Mouse (Mus musculus): Measurements from ENCODE around the gene Ggcx. TPM values are rescaled to one million over a fixed set of nuclear protein-coding genes. Genes with fewer than 3 reads are reported as not detected.

Ggcx gene
- polyA plus RNA-seq, 1 experiment from 2014 or later = 10.7 TPM

- H3K4me2 ChIP-seq (replicated peaks; ENCODE audit: low read depth) = no peak overlapping the region
Measured at GRCm38 (mm10) chr6:72465361-72466157, 51.5 kb downstream of the Ggcx start.

GRCm38 (mm10) chr6:72466171-72466570 is 52.1 kb downstream of the Ggcx start:
- no peak for ATAC-seq (ENCODE audit: low FRiP score, low TSS enrichment)
- 94% methylated on average over 4 of the region's 4 CpGs for WGBS
- H3K27me3 ChIP-seq (ENCODE audit: control insufficient read depth, insufficient read depth, low read length) = no peaks in the 10 kb centered on the region
- DNase-seq (ENCODE audit: low spot score) = no peak
- H3K9me3 ChIP-seq (ENCODE audit: control insufficient read depth, low read length) = no peaks in the 10 kb centered on the region
- no peaks in the 10 kb centered on the region for H3K36me3 ChIP-seq (ENCODE audit: control insufficient read depth, insufficient read depth, low read length)
- no peak overlapping the region for H3K27ac ChIP-seq (replicated peaks)
- no peaks in the 10 kb centered on the region for H3K4me1 ChIP-seq (replicated peaks; ENCODE audit: control insufficient read depth, insufficient read depth)
- no peak overlapping the region for H3K4me2 ChIP-seq (replicated peaks; ENCODE audit: low read depth)
- no peak overlapping the region for H3K9ac ChIP-seq (ENCODE audit: low read length)
- H3K4me3 ChIP-seq (ENCODE audit: low read depth, low read length) = no peak overlapping the region
- TF ChIP-seq CTCF (IDR thresholded peaks at IDR 0.05; ENCODE audit: low read depth) = no peak

More at GRCm38 (mm10) chr6:72465361-72466157, 51.5 kb downstream of the Ggcx start:
- Histone ChIP-seq H3K4me1 (replicated peaks; ENCODE audit: control insufficient read depth, insufficient read depth) (no peaks in the 10 kb centered on the region), H3K4me3 (ENCODE audit: low read depth, low read length) (no peak overlapping the region), H3K9ac (ENCODE audit: low read length) (no peak overlapping the region), H3K9me3 (ENCODE audit: control insufficient read depth, low read length) (no peaks in the 10 kb centered on the region), H3K27me3 (ENCODE audit: control insufficient read depth, insufficient read depth, low read length) (no peaks in the 10 kb centered on the region), H3K36me3 (ENCODE audit: control insufficient read depth, insufficient read depth, low read length) (no peaks in the 10 kb centered on the region), H3K27ac (replicated peaks) (no peak overlapping the region)
- ATAC-seq (ENCODE audit: low FRiP score, low TSS enrichment) (no peak), DNase-seq (ENCODE audit: low spot score) (no peak)
- WGBS = 74% methylated on average over 8 of the region's 8 CpGs
- TF ChIP-seq CTCF (IDR thresholded peaks at IDR 0.05; ENCODE audit: low read depth) = no peak
- no peak for TF ChIP-seq EP300 (optimal IDR thresholded peaks at IDR 0.05)

GRCm38 (mm10) chr6:72473264-72474041 is 59.3 kb downstream of the Ggcx start:
- peak; percentile 41 for DNase-seq (ENCODE audit: low spot score)
- ATAC-seq (ENCODE audit: low FRiP score, low TSS enrichment) = peak; percentile 88
- Histone ChIP-seq H3K4me2 (replicated peaks; ENCODE audit: low read depth) (no peak overlapping the region), H3K9ac (ENCODE audit: low read length) (no peak overlapping the region), H3K4me3 (ENCODE audit: low read depth, low read length) (no peak overlapping the region), H3K36me3 (ENCODE audit: control insufficient read depth, insufficient read depth, low read length) (no peaks in the 10 kb centered on the region), H3K27ac (replicated peaks) (peak overlapping the region; percentile 56), H3K27me3 (ENCODE audit: control insufficient read depth, insufficient read depth, low read length) (no peaks in the 10 kb centered on the region), H3K4me1 (replicated peaks; ENCODE audit: control insufficient read depth, insufficient read depth) (no peaks in the 10 kb centered on the region), H3K9me3 (ENCODE audit: control insufficient read depth, low read length) (no peaks in the 10 kb centered on the region)
- WGBS = 35% methylated on average over 14 of the region's 14 CpGs
- TF ChIP-seq EP300 (optimal IDR thresholded peaks at IDR 0.05) (no peak), CTCF (IDR thresholded peaks at IDR 0.05; ENCODE audit: low read depth) (no peak)

GRCm38 (mm10) chr6:72475221-72475985 is 61.3 kb downstream of the Ggcx start:
- H3K27ac ChIP-seq (replicated peaks) = no peak overlapping the region
- 77% methylated on average over 4 of the region's 4 CpGs for WGBS
- DNase-seq (ENCODE audit: low spot score) = no peak
- H3K9ac ChIP-seq (ENCODE audit: low read length) = no peak overlapping the region
- no peak overlapping the region for H3K4me3 ChIP-seq (ENCODE audit: low read depth, low read length)
- ATAC-seq (ENCODE audit: low FRiP score, low TSS enrichment) = no peak
- no peaks in the 10 kb centered on the region for H3K36me3 ChIP-seq (ENCODE audit: control insufficient read depth, insufficient read depth, low read length)
- TF ChIP-seq CTCF (IDR thresholded peaks at IDR 0.05; ENCODE audit: low read depth) (no peak), EP300 (optimal IDR thresholded peaks at IDR 0.05) (no peak)
- H3K9me3 ChIP-seq (ENCODE audit: control insufficient read depth, low read length) = no peaks in the 10 kb centered on the region
- H3K4me1 ChIP-seq (replicated peaks; ENCODE audit: control insufficient read depth, insufficient read depth) = no peaks in the 10 kb centered on the region
- H3K4me2 ChIP-seq (replicated peaks; ENCODE audit: low read depth) = no peak overlapping the region
- no peaks in the 10 kb centered on the region for H3K27me3 ChIP-seq (ENCODE audit: control insufficient read depth, insufficient read depth, low read length)

DNA sequence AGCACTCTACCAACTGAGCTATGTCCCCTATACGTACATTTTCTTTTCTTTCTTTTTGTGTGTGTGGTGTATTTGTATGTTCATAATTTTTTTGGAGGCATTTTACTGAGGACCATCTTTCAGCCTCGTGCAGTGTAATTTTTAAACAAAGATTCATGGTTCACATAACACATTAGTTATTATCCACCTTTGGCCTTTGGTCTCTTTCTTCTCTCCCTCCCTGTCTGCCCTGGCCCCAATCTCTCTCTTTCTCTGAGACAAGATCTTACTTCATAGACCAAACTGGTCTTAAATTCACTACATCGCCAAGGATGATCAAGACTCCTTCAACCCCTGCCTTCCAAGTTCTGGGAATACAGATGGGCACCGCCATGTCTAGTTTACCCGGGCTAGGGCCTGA is 62.7 kb downstream of the Ggcx start:
- 85% methylated on average over 5 of the region's 5 CpGs for WGBS
- DNase-seq (ENCODE audit: low spot score) (no peak), ATAC-seq (ENCODE audit: low FRiP score, low TSS enrichment) (no peak)
- Histone ChIP-seq H3K4me1 (replicated peaks; ENCODE audit: control insufficient read depth, insufficient read depth) (no peaks in the 10 kb centered on the region), H3K27me3 (ENCODE audit: control insufficient read depth, insufficient read depth, low read length) (no peaks in the 10 kb centered on the region), H3K9me3 (ENCODE audit: control insufficient read depth, low read length) (no peaks in the 10 kb centered on the region), H3K36me3 (ENCODE audit: control insufficient read depth, insufficient read depth, low read length) (no peaks in the 10 kb centered on the region), H3K4me3 (ENCODE audit: low read depth, low read length) (no peak overlapping the region), H3K9ac (ENCODE audit: low read length) (no peak overlapping the region), H3K4me2 (replicated peaks; ENCODE audit: low read depth) (no peak overlapping the region), H3K27ac (replicated peaks) (no peak overlapping the region)
- no peak for TF ChIP-seq EP300 (optimal IDR thresholded peaks at IDR 0.05)
- TF ChIP-seq CTCF (IDR thresholded peaks at IDR 0.05; ENCODE audit: low read depth) = no peak

Measured in stomach, postnatal 0 days (tissue).